Mouse (Mus musculus) erythroblast, adult 5-6 weeks (primary cell): ENCODE data around the gene Scn1a. TPM values are rescaled to one million over a fixed set of nuclear protein-coding genes. Genes with fewer than 3 reads are reported as not detected.

Experiments
- ATAC-seq: replicated peaks from 2 replicates; pipeline ENCODE4 v1.8.0; 2016; ENCODE audit warnings: moderate number of reproducible peaks, mild to moderate bottlenecking, moderate TSS enrichment, inconsistent platforms; ENCODE audit not compliant: poor library complexity, low FRiP score, severe bottlenecking
- total RNA-seq, 2 experiments: library from RNA; stranded (forward) in 1 of 2; stranded (reverse) in 1 of 2; fragments of 150-400 nt in 1 of 2; fragments of 200-764, 138-1000 nt in 1 of 2; gene quantifications; 2 replicates each; pipeline versions ENCODE4 v1.2.3 to v1.2.4; 2015 to 2017; ENCODE audit warnings: low replicate concordance in 2 of 2

Scn1a gene
- total RNA-seq (2015; ENCODE audit: low replicate concordance), result not detected in 2 replicates
- not detected in 2 replicates for total RNA-seq (2017; ENCODE audit: low replicate concordance)

GRCm38 (mm10) chr2:66440711-66441110, at the start of gene Scn1a:
TSS of gene Scn1a (minus strand) at chr2:66440840.
- ATAC-seq, result no peak

- ATAC-seq, result no peak
Measured at GRCm38 (mm10) chr2:66478395-66478794, 37.8 kb upstream of the Scn1a start.

GRCm38 (mm10) chr2:66473181-66473822, 32.7 kb upstream of the Scn1a start:
- ATAC-seq, result no peak

- ATAC-seq, result no peak
Measured at GRCm38 (mm10) chr2:66465484-66465883, 24.8 kb upstream of the Scn1a start.

GRCm38 (mm10) chr2:66464874-66465458, 24.3 kb upstream of the Scn1a start:
- ATAC-seq, result no peak

- ATAC-seq, result no peak
Measured at GRCm38 (mm10) chr2:66463916-66464315, 23.3 kb upstream of the Scn1a start.

GRCm38 (mm10) chr2:66462458-66462857, 21.8 kb upstream of the Scn1a start:
- no peak for ATAC-seq

- ATAC-seq, result no peak
Measured at GRCm38 (mm10) chr2:66439764-66440471, 722 bp downstream of the Scn1a start.

GRCm38 (mm10) chr2:66436286-66436685, 4.4 kb downstream of the Scn1a start:
- no peak for ATAC-seq

- ATAC-seq, result no peak
Measured at GRCm38 (mm10) chr2:66409740-66410290, 30.8 kb downstream of the Scn1a start.

GRCm38 (mm10) chr2:66408899-66409739, 31.5 kb downstream of the Scn1a start:
- no peak for ATAC-seq

GRCm38 (mm10) chr2:66408456-66408855, 32.2 kb downstream of the Scn1a start:
- ATAC-seq, result no peak

GRCm38 (mm10) chr2:66392586-66392985, 48.1 kb downstream of the Scn1a start:
- no peak for ATAC-seq

GRCm38 (mm10) chr2:66367957-66368356, 72.7 kb downstream of the Scn1a start:
- ATAC-seq, result no peak

GRCm38 (mm10) chr2:66350590-66350989, 90.0 kb downstream of the Scn1a start:
- ATAC-seq, result no peak

GRCm38 (mm10) chr2:66346622-66347021, 94.0 kb downstream of the Scn1a start:
- no peak for ATAC-seq

- ATAC-seq, result no peak
Measured at GRCm38 (mm10) chr2:66346181-66346580, 94.5 kb downstream of the Scn1a start.

GRCm38 (mm10) chr2:66337406-66337805, 103.2 kb downstream of the Scn1a start:
- no peak for ATAC-seq

GRCm38 (mm10) chr2:66336396-66336795, 104.2 kb downstream of the Scn1a start:
- no peak for ATAC-seq

GRCm38 (mm10) chr2:66272551-66272950, 168.1 kb downstream of the Scn1a start:
- ATAC-seq, result no peak
